Mouse (Mus musculus) spleen, adult 2 months (tissue): ENCODE measurements around the gene Crmp1.

Experiments used
- CTCF ChIP-seq: fragments of 200-500 bp; IDR thresholded peaks from 2 replicates; pipeline ENCODE4 v1.5.1; 2011; ENCODE audit warnings: mild to moderate bottlenecking, inconsistent platforms; ENCODE audit not compliant: insufficient read depth, insufficient read length, insufficient replicate concordance; ENCODE audit errors: extremely low read depth
- POLR2A ChIP-seq: fragments of 200-500 bp; IDR thresholded peaks from 2 replicates; pipeline ENCODE4 v1.6.1; 2011; ENCODE audit warnings: low read depth, low read length, inconsistent platforms

DNA sequence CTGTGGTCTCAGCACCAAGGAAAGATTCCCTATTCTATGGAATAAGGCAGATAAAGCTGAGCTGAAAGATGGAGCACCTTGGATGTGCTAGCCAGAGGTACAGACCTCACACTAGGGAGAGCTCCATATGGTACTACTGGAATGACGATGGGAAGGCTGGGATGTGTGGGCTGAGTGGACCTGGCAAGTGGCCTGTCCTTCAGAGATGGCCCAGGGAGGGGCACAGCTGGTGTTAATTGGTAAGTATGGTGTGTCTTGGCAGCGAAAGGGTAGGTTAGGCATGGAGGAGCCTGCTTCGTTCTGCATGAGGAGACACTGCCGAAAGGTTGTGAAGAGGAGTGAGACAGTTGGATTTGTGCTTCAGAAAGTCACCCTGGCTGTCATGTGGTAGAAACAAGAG is 12.8 kb downstream of the Crmp1 start:
- no peak for TF ChIP-seq CTCF
- no peak for TF ChIP-seq POLR2A
